Mouse (Mus musculus) embryonic facial prominence, embryonic 10.5 days (tissue): Measurements from ENCODE around the gene Btk. TPM values are rescaled to one million over a fixed set of nuclear protein-coding genes. Genes with fewer than 3 reads are reported as not detected.

Experiments
- DNase-seq: peaks from one replicate; pipeline ENCODE4 v3.0.0-alpha.2; 2017; ENCODE audit warnings: low spot score
- H3K27ac ChIP-seq: fragments of 300-500 bp; sonication (generic); replicated peaks from 2 replicates; pipeline ENCODE4 v1.5.1; 2016; ENCODE audit warnings: mild to moderate bottlenecking
- H3K27me3 ChIP-seq: fragments of 300-500 bp; sonication (generic); replicated peaks from 2 replicates; pipeline ENCODE4 v1.6.1; 2016; ENCODE audit warnings: low read depth, mild to moderate bottlenecking; ENCODE audit not compliant: poor library complexity, severe bottlenecking
- H3K36me3 ChIP-seq: fragments of 300-500 bp; sonication (generic); replicated peaks from 2 replicates; pipeline ENCODE4 v1.6.1; 2016; ENCODE audit warnings: mild to moderate bottlenecking, moderate library complexity
- H3K4me1 ChIP-seq: fragments of 300-500 bp; sonication (generic); 2 replicates; pipeline ENCODE4 v1.6.1; 2016
- H3K4me3 ChIP-seq: fragments of 300-500 bp; sonication (generic); 2 replicates; pipeline ENCODE4 v1.5.1; 2016; ENCODE audit warnings: mild to moderate bottlenecking, moderate library complexity
- H3K9me3 ChIP-seq: fragments of 300-500 bp; sonication (generic); 2 replicates; pipeline ENCODE4 v1.6.1; 2016; ENCODE audit warnings: mild to moderate bottlenecking
- WGBS: fragments of 180-500 bp; shearing (Covaris S2); methylation state at CpG from one replicate; pipeline ENCODE4 v1.1.7; 2016; 5-methylcytosine and 5-hydroxymethylcytosine counted together
- polyA plus RNA-seq: library from polyadenylated mRNA; unstranded; fragments of >200 nt; fragmentation: Nextera tagmentation; extraction: Ambion mirVana; gene quantifications from 2 replicates; pipeline ENCODE4 v1.2.1, GENCODE M21; 2016

The Btk gene
- 0.84 and 1.1 TPM in 2 replicates for polyA plus RNA-seq

GRCm38 (mm10) chrX:134582888-134583669 is at the start of gene Btk:
Btk (minus strand) TSS chrX:134583570.
- H3K27me3 ChIP-seq = peaks cover 28% of the 10 kb centered on the region
- no peak within 1 kb of the TSS for H3K4me3 ChIP-seq
- no peak within 1 kb of the TSS for H3K27ac ChIP-seq
- peaks cover 12% of the 10 kb centered on the region for H3K36me3 ChIP-seq
- DNase-seq = no peak
- 82% methylated on average over 11 of the region's 11 CpGs for WGBS
- peaks cover 4% of the 10 kb centered on the region; the same call in 1 of the 2 replicates for H3K4me1 ChIP-seq
- no peaks in the 10 kb centered on the region for H3K9me3 ChIP-seq

- H3K27ac ChIP-seq = no peak overlapping the region
- H3K9me3 ChIP-seq = no peaks in the 10 kb centered on the region
- no peaks in the 10 kb centered on the region for H3K36me3 ChIP-seq
- DNase-seq = no peak
- H3K4me1 ChIP-seq = no peaks in the 10 kb centered on the region
- peaks cover 20% of the 10 kb centered on the region for H3K27me3 ChIP-seq
- WGBS = 91% methylated on average over 5 of the region's 5 CpGs
- H3K4me3 ChIP-seq = no peak overlapping the region
Measured at GRCm38 (mm10) chrX:134632710-134633109, 49.3 kb upstream of the Btk start.

GRCm38 (mm10) chrX:134628200-134628599 is 44.8 kb upstream of the Btk start:
- Histone ChIP-seq H3K27ac (no peak overlapping the region), H3K4me3 (no peak overlapping the region), H3K27me3 (peaks cover 25% of the 10 kb centered on the region), H3K4me1 (no peaks in the 10 kb centered on the region), H3K36me3 (no peaks in the 10 kb centered on the region), H3K9me3 (no peaks in the 10 kb centered on the region)
- WGBS = 90% methylated on average over 2 of the region's 2 CpGs
- DNase-seq = no peak

- Histone ChIP-seq H3K27me3 (peaks cover 48% of the 10 kb centered on the region), H3K4me3 (no peak overlapping the region), H3K4me1 (no peaks in the 10 kb centered on the region), H3K9me3 (no peaks in the 10 kb centered on the region), H3K27ac (no peak overlapping the region), H3K36me3 (no peaks in the 10 kb centered on the region)
- 90% methylated on average over 4 of the region's 4 CpGs for WGBS
- no peak for DNase-seq
Measured at GRCm38 (mm10) chrX:134623350-134623749, 40.0 kb upstream of the Btk start.

GRCm38 (mm10) chrX:134621685-134622084 is 38.3 kb upstream of the Btk start:
- no peak for DNase-seq
- Histone ChIP-seq H3K4me3 (no peak overlapping the region), H3K4me1 (no peaks in the 10 kb centered on the region), H3K36me3 (no peaks in the 10 kb centered on the region), H3K27me3 (peaks cover 53% of the 10 kb centered on the region), H3K27ac (no peak overlapping the region), H3K9me3 (no peaks in the 10 kb centered on the region)
- 76% methylated on average over 3 of the region's 3 CpGs for WGBS

- no peaks in the 10 kb centered on the region for H3K36me3 ChIP-seq
- H3K27ac ChIP-seq = no peak overlapping the region
- no peak overlapping the region for H3K4me3 ChIP-seq
- DNase-seq = no peak
- 49% methylated on average over 8 of the region's 8 CpGs for WGBS
- no peaks in the 10 kb centered on the region for H3K9me3 ChIP-seq
- no peaks in the 10 kb centered on the region for H3K4me1 ChIP-seq
- peaks cover 41% of the 10 kb centered on the region for H3K27me3 ChIP-seq
Measured at GRCm38 (mm10) chrX:134620254-134620865, 37.0 kb upstream of the Btk start.

DNA sequence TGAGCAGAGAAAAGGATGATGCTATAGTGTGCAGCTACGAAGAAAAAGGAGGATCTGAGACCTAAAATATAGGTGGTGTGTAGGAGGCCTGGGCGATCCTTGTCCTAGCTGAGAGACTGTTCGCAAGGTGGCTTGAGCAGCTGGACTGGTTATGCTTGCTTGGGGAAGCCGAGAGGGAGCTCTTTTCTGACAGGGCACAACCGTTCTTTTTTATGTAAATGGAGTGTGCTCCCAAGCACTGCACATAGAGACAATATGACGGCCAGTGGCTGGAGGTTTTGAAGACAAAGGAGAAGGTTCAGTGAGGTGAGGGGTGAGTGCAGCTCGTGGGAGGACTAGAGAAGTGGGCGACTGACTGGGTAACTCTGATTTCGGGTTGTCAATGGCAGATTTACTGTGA is 36.3 kb upstream of the Btk start:
- Histone ChIP-seq H3K4me1 (no peaks in the 10 kb centered on the region), H3K4me3 (no peak overlapping the region), H3K9me3 (no peaks in the 10 kb centered on the region), H3K27ac (no peak overlapping the region), H3K36me3 (no peaks in the 10 kb centered on the region), H3K27me3 (peaks cover 45% of the 10 kb centered on the region)
- WGBS = 49% methylated on average over 9 of the region's 9 CpGs
- DNase-seq = peak; percentile 14

DNA sequence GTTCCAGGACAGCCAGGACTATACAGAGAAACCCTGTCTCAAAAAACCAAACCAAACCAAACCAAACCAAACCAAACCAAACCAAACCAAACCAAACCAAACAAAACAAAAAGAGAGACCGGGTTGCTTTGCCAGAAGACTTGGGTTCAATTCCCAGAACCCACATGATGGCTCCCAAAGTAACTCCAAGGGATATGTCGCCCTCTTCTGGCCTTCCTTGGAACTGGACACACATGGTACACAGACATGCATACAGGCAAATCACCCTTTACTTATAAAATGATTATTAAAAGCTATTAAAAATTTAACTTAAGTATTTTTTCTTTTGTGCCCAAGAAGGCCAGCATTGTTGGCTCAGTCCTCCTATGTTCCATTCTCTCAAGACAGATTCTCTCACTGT is 30.9 kb upstream of the Btk start:
- Histone ChIP-seq H3K36me3 (no peaks in the 10 kb centered on the region), H3K4me1 (peaks cover 6% of the 10 kb centered on the region; the same call in 1 of the 2 replicates), H3K9me3 (no peaks in the 10 kb centered on the region), H3K27me3 (peaks cover 32% of the 10 kb centered on the region), H3K27ac (no peak overlapping the region), H3K4me3 (no peak overlapping the region)
- WGBS = 65% methylated on average over 2 of the region's 2 CpGs
- DNase-seq = no peak

GRCm38 (mm10) chrX:134612285-134612959 is 29.1 kb upstream of the Btk start:
- 14% methylated on average over 15 of the region's 15 CpGs for WGBS
- H3K27ac ChIP-seq = peak overlapping the region; percentile 90
- peaks cover 17% of the 10 kb centered on the region for H3K27me3 ChIP-seq
- peak; percentile 87 for DNase-seq
- no peaks in the 10 kb centered on the region for H3K9me3 ChIP-seq
- peaks cover 6% of the 10 kb centered on the region; the same call in 1 of the 2 replicates for H3K4me1 ChIP-seq
- H3K36me3 ChIP-seq = peaks cover 2% of the 10 kb centered on the region; the same call in 1 of the 2 replicates
- peak overlapping the region; percentile 46 for H3K4me3 ChIP-seq

GRCm38 (mm10) chrX:134610984-134611383 is 27.6 kb upstream of the Btk start:
- no peak for DNase-seq
- H3K27ac ChIP-seq = no peak overlapping the region
- H3K27me3 ChIP-seq = peaks cover 16% of the 10 kb centered on the region
- no peaks in the 10 kb centered on the region for H3K9me3 ChIP-seq
- no peak overlapping the region for H3K4me3 ChIP-seq
- 92% methylated on average over 4 of the region's 4 CpGs for WGBS
- peaks cover 6% of the 10 kb centered on the region; the same call in 1 of the 2 replicates for H3K4me1 ChIP-seq
- peaks cover 6% of the 10 kb centered on the region; the same call in 1 of the 2 replicates for H3K36me3 ChIP-seq

GRCm38 (mm10) chrX:134609472-134609871 is 26.1 kb upstream of the Btk start:
- H3K4me3 ChIP-seq = no peak overlapping the region
- H3K36me3 ChIP-seq = peaks cover 10% of the 10 kb centered on the region
- no peak overlapping the region for H3K27ac ChIP-seq
- 46% methylated on average over 4 of the region's 4 CpGs for WGBS
- H3K27me3 ChIP-seq = peaks cover 13% of the 10 kb centered on the region
- peaks cover 6% of the 10 kb centered on the region; the same call in 1 of the 2 replicates for H3K4me1 ChIP-seq
- no peaks in the 10 kb centered on the region for H3K9me3 ChIP-seq
- DNase-seq = no peak

DNA sequence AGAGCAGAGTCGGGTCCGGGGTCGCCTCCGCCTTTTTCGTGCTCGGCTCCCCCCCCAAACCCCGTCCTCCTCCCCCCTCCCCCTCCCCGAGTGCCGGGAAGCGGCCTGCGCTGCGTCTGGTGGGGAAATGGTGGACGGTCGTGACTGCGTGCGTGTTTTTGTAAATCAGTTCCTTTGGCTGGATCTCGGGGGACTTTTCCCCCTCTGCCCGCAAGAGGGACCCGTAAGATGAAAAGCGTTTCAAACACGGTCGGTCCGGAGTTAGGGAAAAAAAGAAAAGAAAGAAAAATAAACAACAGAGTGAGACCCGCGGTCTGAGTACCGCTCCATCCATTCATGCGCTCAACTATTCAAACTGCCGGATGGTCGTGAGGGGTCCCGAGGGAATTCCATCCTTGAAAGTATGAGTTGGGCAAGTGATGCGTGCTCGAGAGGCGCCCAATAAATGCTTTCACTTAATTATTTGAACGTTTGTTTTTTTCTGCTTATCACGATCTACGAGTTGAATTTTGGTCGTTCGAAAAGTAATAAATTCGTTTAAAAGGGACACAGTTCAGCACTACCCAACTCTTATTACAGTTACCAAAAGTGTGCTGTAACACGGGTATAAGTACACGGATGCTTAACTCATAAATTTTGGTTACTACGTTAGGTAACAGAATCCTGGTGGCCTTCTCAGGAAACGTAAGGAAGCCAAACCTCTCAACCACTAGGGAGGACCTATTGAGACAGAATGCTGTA is 18.2 kb upstream of the Btk start:
- 17% methylated on average over 43 of the region's 43 CpGs for WGBS
- no peak for DNase-seq
- H3K4me1 ChIP-seq = peaks cover 9% of the 10 kb centered on the region
- H3K27ac ChIP-seq = peak overlapping the region; percentile 92
- peaks cover 13% of the 10 kb centered on the region for H3K36me3 ChIP-seq
- no peaks in the 10 kb centered on the region for H3K9me3 ChIP-seq
- H3K4me3 ChIP-seq = peak overlapping the region; percentile 66
- H3K27me3 ChIP-seq = peaks cover 17% of the 10 kb centered on the region; the same call in 1 of the 2 replicates
